Mouse (Mus musculus) heart, postnatal 36 days (tissue): ENCODE data around the gene Klra10. TPM values are rescaled to one million over a fixed set of nuclear protein-coding genes. Genes with fewer than 3 reads are reported as not detected.
"Not testable (repeated sequence)": the region's sequence is repeated elsewhere in the genome, so short reads cannot be mapped to it uniquely, and the experiment has no call there.

Experiments
- DNase-seq, 2 experiments: peaks; one replicate each; pipeline ENCODE4 v3.0.0; 2021 to 2022
- intact Hi-C: fragments of 180-260 bp; cut with DNase I; formaldehyde crosslinking; loops from one replicate; pipeline ENCODE4 v1.15.1; 2025
- total RNA-seq, 2 experiments: library from RNA; stranded (reverse); gene quantifications; 2 replicates each; pipeline ENCODE4 v1.2.3; 2021

Klra10 gene
- total RNA-seq = under 1 TPM in 1 of 2 experiments, not detected in 1; 0.67 TPM

DNA sequence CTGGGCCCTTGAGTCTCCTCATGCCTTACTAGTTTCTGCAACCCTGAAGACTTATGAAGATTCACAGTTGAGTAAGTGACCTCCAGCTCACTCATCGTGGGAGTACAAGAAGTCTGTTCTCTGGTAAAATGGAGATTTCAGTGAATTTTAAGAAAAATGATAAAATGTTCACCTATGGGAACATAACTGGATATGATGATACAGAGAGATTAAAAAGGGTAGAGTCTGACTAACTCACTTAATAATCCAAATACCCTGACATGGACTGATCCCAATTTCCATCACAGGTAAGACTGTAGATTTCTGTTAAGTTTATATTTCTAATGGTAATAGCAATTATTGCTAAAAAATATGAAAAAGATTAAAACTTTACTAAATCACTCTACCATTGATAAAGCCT is at the start of gene Klra10:
Gene Klra10 (minus strand): TSS at position 101 of the 400 bp plus-strand sequence.
- intact Hi-C loops, DNase-seq: not testable (repeated sequence)

GRCm38 (mm10) chr6:130287984-130288649 is 6.4 kb upstream of the Klra10 start:
- DNase-seq = no peak
- intact Hi-C loops = no loop called here

DNA sequence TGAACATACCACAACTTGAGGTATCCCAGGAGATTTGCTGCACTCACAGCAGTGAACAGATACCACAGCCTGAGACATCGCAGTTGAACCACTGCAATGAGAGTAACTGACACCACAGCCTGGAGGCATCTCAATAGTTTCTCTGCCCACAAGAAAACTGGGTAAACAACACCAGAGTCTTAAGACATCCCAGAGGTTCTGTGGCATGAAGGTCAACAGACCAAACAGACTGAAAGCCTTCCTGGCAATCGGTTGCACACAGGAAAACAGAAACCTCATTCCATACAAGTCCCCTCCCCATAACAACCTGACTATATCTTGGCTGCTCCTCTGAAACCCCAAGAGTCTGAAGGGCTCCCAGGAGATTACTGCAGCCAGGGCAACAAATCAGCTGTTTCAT is 26.4 kb downstream of the Klra10 start:
- intact Hi-C loops = no loop called here

GRCm38 (mm10) chr6:130237536-130237935 is 44.2 kb downstream of the Klra10 start:
- no peak for DNase-seq
- intact Hi-C loops = no loop called here

More for the DNA sequence above, 26.4 kb downstream of the Klra10 start:
- DNase-seq = no peak

DNA sequence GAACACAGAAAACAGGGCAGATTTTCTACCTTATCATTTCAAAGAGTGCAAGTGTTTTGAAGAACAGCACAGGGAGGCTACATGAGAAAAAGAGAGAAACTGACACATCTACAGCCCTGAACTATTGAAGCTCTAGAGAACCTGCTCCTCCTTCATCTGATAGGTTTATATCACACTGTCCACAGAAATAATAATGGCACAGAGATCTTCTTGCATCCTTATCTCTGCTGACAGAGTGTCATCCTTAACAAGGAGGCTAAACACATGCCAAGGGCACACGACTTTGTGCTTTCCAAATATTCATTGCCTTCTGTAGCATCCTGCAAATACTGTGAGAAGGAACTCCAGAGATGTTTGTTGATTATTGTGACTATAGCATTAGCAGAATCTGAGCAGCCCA is 45.1 kb downstream of the Klra10 start:
- no peak for DNase-seq
- intact Hi-C loops = no loop called here

- no peak for DNase-seq
- intact Hi-C loops = no loop called here
Measured at GRCm38 (mm10) chr6:130233222-130233621, 48.5 kb downstream of the Klra10 start, which contains the start of gene Klra7. TSS of gene Klra7 (minus strand) at chr6:130233322.

Other genes with a start within 250 kb of the Klra10 start
- gene Klra4, start 214.7 kb downstream of the Klra10 start, total RNA-seq = not detected
- gene Klra8, start 152.0 kb downstream of the Klra10 start, total RNA-seq = not detected
- gene Klra9, start 88.8 kb downstream of the Klra10 start, total RNA-seq = 1 to 10 TPM; 1.3 to 1.9 TPM
- not detected for gene Klra7, start 48.6 kb downstream of the Klra10 start, total RNA-seq
- not detected for gene Klra3, start 55.6 kb upstream of the Klra10 start, total RNA-seq
- not detected for gene Klra1, start 104.9 kb upstream of the Klra10 start, total RNA-seq